Mouse (Mus musculus): ENCODE results near the gene Gpr137. TPM values are rescaled to one million over a fixed set of nuclear protein-coding genes. Genes with fewer than 3 reads are reported as not detected.

Gpr137 gene
- polyA plus RNA-seq, 1 experiment from 2014 or later = 33.1 TPM

DNA sequence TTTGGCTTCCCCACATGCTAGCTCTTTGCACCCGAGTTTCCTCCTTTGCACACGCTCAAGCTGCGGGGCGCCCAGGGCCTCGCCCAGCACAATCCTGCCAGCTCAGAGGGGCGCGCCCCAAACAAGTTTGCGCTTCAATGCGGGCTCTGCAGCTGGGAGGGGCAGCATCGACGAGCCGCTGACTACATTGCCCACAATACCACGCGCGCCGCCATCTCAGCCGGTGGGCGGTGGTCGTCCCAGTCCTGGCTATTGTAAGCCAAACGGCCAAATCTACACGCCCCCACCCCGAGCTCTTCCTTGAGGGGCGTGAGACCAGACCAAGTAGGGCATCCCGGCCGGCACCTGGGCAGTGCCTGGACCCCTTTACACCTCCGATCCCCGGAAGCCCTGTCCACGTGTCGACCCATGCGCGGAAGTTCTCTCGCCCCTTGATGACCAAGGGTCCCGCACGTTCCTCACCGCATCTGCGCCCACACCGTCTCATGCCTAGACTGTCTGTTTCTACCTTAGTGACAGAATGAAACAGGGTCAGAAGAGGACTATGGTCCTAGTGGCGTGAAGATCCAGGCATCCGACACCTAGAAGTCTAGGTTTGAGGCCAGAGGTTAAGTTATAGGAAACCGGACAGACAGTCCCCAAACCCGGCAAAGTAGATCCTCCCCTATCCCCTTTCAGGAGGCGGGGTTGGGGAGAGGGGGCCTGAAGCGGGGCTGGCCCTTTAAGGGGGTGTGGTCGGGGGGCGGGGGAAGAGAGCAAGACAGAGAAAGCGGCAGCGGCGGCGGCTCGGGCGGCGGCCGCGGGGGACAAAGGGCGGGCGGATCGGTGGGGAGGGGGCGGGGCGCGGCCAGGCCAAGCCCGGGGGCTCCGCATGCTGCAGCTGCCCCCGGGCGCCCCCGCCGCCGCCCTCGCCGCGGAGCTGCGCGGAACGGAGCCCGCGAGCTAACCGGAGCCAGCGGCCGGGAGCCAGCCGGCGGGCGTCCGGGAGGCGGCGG is 32.2 kb upstream of the Gpr137 start, which contains the start of gene Ppp1r14b:
Gene Ppp1r14b, plus strand, starts transcription at position 758 of the 995 bp plus-strand sequence.
- Histone ChIP-seq H3K9ac (ENCODE audit: low read depth, low read length) (peak within 1 kb of the TSS; percentile 72), H3K27me3 (ENCODE audit: insufficient read depth, low read length) (no peaks in the 10 kb centered on the region), H3K4me1 (replicated peaks; ENCODE audit: insufficient read depth, low read length) (peaks cover 34% of the 10 kb centered on the region), H3K27ac (peak within 1 kb of the TSS; percentile 85), H3K9me3 (replicated peaks; ENCODE audit: low read length) (no peaks in the 10 kb centered on the region), H3K4me2 (ENCODE audit: low read length) (peak within 1 kb of the TSS; percentile 92), H3K4me3 (replicated peaks; ENCODE audit: low read depth, low read length) (peak within 1 kb of the TSS; percentile 69), H3K36me3 (ENCODE audit: insufficient read depth, low read length) (0 out of 2 replicates have a peak, but pooled peaks cover 14% of the 10 kb centered on the region)
- ATAC-seq (replicated peaks; ENCODE audit: low FRiP score, low read depth) = peak; percentile 43
- under 1% methylated on average over 69 of the region's 84 CpGs for WGBS
- DNase-seq (ENCODE audit: low spot score) = peak; percentile 90
- TF ChIP-seq CTCF (IDR thresholded peaks at IDR 0.05; ENCODE audit: low read depth) = no peak

DNA sequence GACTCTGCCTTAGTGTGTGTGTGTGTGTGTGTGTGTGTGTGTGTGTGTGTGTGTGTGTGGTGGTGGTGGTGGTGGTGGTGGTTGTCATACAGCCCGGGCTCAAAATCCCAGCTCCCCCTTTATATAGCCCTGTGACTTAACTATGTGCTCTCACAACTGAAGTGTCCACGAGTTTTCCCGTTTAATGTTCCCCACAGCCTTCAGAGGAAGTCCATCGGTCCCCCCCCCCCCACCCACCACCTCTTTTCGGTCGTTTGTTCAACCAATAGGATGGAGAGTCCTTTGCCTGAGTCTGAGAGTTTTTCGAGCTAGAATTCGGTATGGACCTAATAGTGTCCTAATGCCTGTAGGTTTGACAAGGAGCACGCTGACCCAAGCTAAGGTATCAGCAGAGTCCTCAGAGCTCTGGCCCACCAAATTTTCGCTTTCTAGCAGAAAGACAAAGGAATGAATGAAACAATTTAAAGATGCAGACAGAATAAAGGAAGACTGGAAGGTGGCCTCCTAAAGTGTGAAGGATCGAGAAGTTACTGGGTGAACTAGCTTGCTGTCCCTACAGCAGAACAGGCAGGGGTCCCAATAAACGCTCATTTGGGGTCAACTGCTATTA is 31.4 kb upstream of the Gpr137 start:
- no peak for TF ChIP-seq CTCF (IDR thresholded peaks at IDR 0.05; ENCODE audit: low read depth)
- no peak for DNase-seq (ENCODE audit: low spot score)
- Histone ChIP-seq H3K27me3 (ENCODE audit: insufficient read depth, low read length) (no peaks in the 10 kb centered on the region), H3K27ac (peak overlapping the region; percentile 16; the same call in 1 of the 2 replicates), H3K36me3 (ENCODE audit: insufficient read depth, low read length) (0 out of 2 replicates have a peak, but pooled peaks cover 14% of the 10 kb centered on the region), H3K9me3 (replicated peaks; ENCODE audit: low read length) (no peaks in the 10 kb centered on the region), H3K4me2 (ENCODE audit: low read length) (peak overlapping the region; percentile 92), H3K4me1 (replicated peaks; ENCODE audit: insufficient read depth, low read length) (peaks cover 32% of the 10 kb centered on the region), H3K4me3 (replicated peaks; ENCODE audit: low read depth, low read length) (peak overlapping the region; percentile 69), H3K9ac (ENCODE audit: low read depth, low read length) (peak overlapping the region; percentile 72; the same call in 1 of the 2 replicates)
- no peak for ATAC-seq (replicated peaks; ENCODE audit: low FRiP score, low read depth)
- 35% methylated on average over 12 of the region's 12 CpGs for WGBS

DNA sequence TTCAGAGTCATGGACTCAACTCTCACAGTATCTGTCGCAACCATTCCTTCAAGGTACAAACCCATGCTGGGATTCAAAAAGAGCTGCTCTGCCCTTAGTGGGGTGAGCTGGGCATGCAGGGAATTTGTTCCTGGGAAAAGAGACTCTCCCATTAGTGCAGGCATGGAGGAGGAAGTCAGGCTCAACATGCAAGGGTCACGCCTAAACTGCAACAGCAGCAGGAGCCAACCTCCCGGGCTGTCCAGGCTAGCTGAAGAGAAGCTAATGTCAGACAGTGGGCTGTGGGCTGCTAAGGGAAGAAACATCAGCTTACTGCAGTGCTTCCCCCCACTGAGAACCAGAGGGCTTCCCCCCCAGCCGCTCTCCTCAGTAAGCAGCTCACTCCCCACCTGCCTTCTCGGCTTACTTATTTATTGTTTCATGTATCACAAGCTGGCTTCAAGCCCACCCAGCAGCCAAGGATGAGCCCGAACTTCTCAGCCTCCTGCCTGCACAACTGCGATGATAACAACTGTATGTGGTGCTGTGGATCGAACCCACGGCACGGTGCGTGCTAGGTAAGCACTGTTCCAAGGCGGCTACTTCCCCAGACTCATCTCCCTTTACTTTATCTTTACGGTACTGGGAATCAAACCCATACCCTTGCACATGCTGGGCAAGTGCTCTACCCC is 30.1 kb upstream of the Gpr137 start:
- no peak for DNase-seq (ENCODE audit: low spot score)
- 72% methylated on average over 13 of the region's 13 CpGs for WGBS
- no peak for TF ChIP-seq CTCF (IDR thresholded peaks at IDR 0.05; ENCODE audit: low read depth)
- Histone ChIP-seq H3K4me2 (ENCODE audit: low read length) (no peak overlapping the region), H3K9me3 (replicated peaks; ENCODE audit: low read length) (no peaks in the 10 kb centered on the region), H3K27ac (no peak overlapping the region), H3K4me1 (replicated peaks; ENCODE audit: insufficient read depth, low read length) (peaks cover 36% of the 10 kb centered on the region), H3K9ac (ENCODE audit: low read depth, low read length) (no peak overlapping the region), H3K4me3 (replicated peaks; ENCODE audit: low read depth, low read length) (no peak overlapping the region), H3K27me3 (ENCODE audit: insufficient read depth, low read length) (no peaks in the 10 kb centered on the region), H3K36me3 (ENCODE audit: insufficient read depth, low read length) (0 out of 2 replicates have a peak, but pooled peaks cover 2% of the 10 kb centered on the region)
- no peak for ATAC-seq (replicated peaks; ENCODE audit: low FRiP score, low read depth)

DNA sequence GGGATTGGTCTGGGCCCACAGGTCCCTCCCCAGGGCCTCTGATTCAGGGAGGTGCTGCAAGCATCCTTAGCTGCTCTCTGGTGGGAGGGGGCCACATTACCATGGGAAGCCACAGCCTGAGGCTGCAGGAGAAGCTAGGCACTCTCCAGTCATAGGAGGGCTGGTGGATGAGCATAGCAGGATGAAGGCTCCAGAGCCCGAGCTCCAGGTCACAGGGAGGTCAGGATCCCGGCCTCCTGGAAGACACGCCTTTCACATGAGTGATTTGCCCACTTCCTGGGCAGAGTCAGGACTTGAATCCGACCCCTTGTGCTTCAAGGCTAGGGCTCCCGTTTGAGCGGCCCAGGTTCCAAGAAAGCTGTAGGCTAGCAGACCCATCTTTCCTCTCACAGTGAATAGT is 29.4 kb upstream of the Gpr137 start:
- no peak overlapping the region for H3K4me2 ChIP-seq (ENCODE audit: low read length)
- H3K27me3 ChIP-seq (ENCODE audit: insufficient read depth, low read length) = no peaks in the 10 kb centered on the region
- WGBS = 23% methylated on average over 6 of the region's 6 CpGs
- ATAC-seq (replicated peaks; ENCODE audit: low FRiP score, low read depth) (no peak), DNase-seq (ENCODE audit: low spot score) (no peak)
- H3K4me1 ChIP-seq (replicated peaks; ENCODE audit: insufficient read depth, low read length) = peaks cover 35% of the 10 kb centered on the region
- H3K36me3 ChIP-seq (ENCODE audit: insufficient read depth, low read length) = no peaks in the 10 kb centered on the region
- no peak overlapping the region; the same call in 1 of the 2 replicates for H3K9ac ChIP-seq (ENCODE audit: low read depth, low read length)
- H3K9me3 ChIP-seq (replicated peaks; ENCODE audit: low read length) = no peaks in the 10 kb centered on the region
- no peak for TF ChIP-seq CTCF (IDR thresholded peaks at IDR 0.05; ENCODE audit: low read depth)
- H3K4me3 ChIP-seq (replicated peaks; ENCODE audit: low read depth, low read length) = no peak overlapping the region
- H3K27ac ChIP-seq = no peak overlapping the region

DNA sequence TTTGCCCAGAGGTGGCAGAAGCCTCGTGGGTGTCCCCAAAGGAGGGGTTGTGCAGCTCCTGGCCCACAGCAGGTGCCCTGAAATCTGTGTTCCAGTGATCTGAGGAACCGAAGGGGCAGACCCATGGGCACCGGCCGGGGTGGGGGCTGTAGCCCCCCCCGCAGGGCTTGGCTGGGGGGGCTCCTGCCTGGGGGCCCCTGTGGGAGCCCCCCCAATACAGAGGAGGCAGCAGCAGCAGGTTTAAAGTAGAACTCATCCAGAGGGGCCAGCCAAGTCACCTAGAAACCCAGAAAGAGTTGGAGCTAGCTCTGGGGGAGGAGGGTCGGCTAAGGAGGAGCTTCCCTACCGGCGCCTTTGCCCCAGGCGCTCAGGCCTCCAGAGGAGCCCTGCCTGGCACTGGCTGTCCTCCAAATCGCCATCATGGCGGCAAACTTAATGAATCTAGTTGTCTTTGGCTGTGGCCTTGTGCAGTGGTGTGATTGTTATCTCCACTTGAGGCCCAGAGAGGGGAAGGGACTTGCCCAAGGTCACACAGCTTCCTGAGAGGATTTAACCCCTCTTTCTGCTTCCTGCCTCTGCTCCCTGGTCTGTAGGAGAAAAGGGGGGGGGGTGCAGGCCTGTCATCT is 28.3 kb upstream of the Gpr137 start:
- Histone ChIP-seq H3K4me1 (replicated peaks; ENCODE audit: insufficient read depth, low read length) (peaks cover 26% of the 10 kb centered on the region), H3K4me3 (replicated peaks; ENCODE audit: low read depth, low read length) (no peak overlapping the region), H3K27me3 (ENCODE audit: insufficient read depth, low read length) (no peaks in the 10 kb centered on the region), H3K9me3 (replicated peaks; ENCODE audit: low read length) (no peaks in the 10 kb centered on the region), H3K27ac (0 out of 2 replicates have a peak overlapping the region, but pooled peaks have one; percentile 20), H3K4me2 (ENCODE audit: low read length) (peak overlapping the region; percentile 67), H3K36me3 (ENCODE audit: insufficient read depth, low read length) (0 out of 2 replicates have a peak, but pooled peaks cover 9% of the 10 kb centered on the region), H3K9ac (ENCODE audit: low read depth, low read length) (no peak overlapping the region)
- DNase-seq (ENCODE audit: low spot score) (no peak), ATAC-seq (replicated peaks; ENCODE audit: low FRiP score, low read depth) (no peak)
- 25% methylated on average over 11 of the region's 11 CpGs for WGBS
- no peak for TF ChIP-seq CTCF (IDR thresholded peaks at IDR 0.05; ENCODE audit: low read depth)

Data from kidney, postnatal 0 days (tissue).